Mouse (Mus musculus) stomach, embryonic 16.5 days (tissue): ENCODE data around the gene Map1b. TPM values are rescaled to one million over a fixed set of nuclear protein-coding genes. Genes with fewer than 3 reads are reported as not detected.

Experiments
- ATAC-seq: fragments of 200-750 bp; cut with Nextera tagmentation; 2 replicates; pipeline ENCODE4 v1.8.0; 2017; ENCODE audit warnings: moderate number of reproducible peaks, moderate TSS enrichment; ENCODE audit not compliant: insufficient read depth, low FRiP score
- H3K27ac ChIP-seq: fragments of 300-500 bp; sonication (generic); 2 replicates; pipeline ENCODE4 v1.5.1; 2014; ENCODE audit warnings: low read length
- H3K27me3 ChIP-seq: fragments of 300-500 bp; sonication (generic); 2 replicates; pipeline ENCODE4 v1.6.1; 2014; ENCODE audit warnings: low read length, control low read depth, mixed read lengths; ENCODE audit not compliant: control insufficient read depth, insufficient read depth
- H3K36me3 ChIP-seq: fragments of 300-500 bp; sonication (generic); 2 replicates; pipeline ENCODE4 v1.6.1; 2014; ENCODE audit warnings: low read length; ENCODE audit not compliant: control insufficient read depth, insufficient read depth
- H3K4me1 ChIP-seq: fragments of 300-500 bp; sonication (generic); 2 replicates; pipeline ENCODE4 v1.6.1; 2014; ENCODE audit warnings: low read length, control low read depth, mixed read lengths; ENCODE audit not compliant: control insufficient read depth, insufficient read depth
- H3K4me2 ChIP-seq: fragments of 300-500 bp; sonication (generic); 2 replicates; pipeline ENCODE4 v1.6.1; 2014; ENCODE audit warnings: low read depth, low read length, mixed read lengths
- H3K4me3 ChIP-seq: fragments of 300-500 bp; sonication (generic); replicated peaks from 2 replicates; pipeline ENCODE4 v1.5.1; 2014; ENCODE audit warnings: mild to moderate bottlenecking, low read length
- H3K9ac ChIP-seq: fragments of 300-500 bp; sonication (generic); 2 replicates; pipeline ENCODE4 v1.6.1; 2014; ENCODE audit warnings: low read length
- H3K9me3 ChIP-seq: fragments of 300-500 bp; sonication (generic); replicated peaks from 2 replicates; pipeline ENCODE4 v1.6.1; 2016; ENCODE audit warnings: low read length, control low read depth; ENCODE audit not compliant: control insufficient read depth
- WGBS: fragments of 180-500 bp; shearing (Covaris S2); extraction: QIAGEN DNeasy Blood & Tissue Kit; methylation state at CpG from one replicate; pipeline ENCODE4 v1.1.7; 2014; 5-methylcytosine and 5-hydroxymethylcytosine counted together
- polyA plus RNA-seq: library from polyadenylated mRNA; unstranded; fragments of >200 nt; fragmentation: Nextera tagmentation; extraction: Ambion mirVana; gene quantifications from 2 replicates; pipeline ENCODE4 v1.2.1, GENCODE M21; 2015

Gene Map1b
- polyA plus RNA-seq, 1 experiment from 2014 or later, result 134 TPM

DNA sequence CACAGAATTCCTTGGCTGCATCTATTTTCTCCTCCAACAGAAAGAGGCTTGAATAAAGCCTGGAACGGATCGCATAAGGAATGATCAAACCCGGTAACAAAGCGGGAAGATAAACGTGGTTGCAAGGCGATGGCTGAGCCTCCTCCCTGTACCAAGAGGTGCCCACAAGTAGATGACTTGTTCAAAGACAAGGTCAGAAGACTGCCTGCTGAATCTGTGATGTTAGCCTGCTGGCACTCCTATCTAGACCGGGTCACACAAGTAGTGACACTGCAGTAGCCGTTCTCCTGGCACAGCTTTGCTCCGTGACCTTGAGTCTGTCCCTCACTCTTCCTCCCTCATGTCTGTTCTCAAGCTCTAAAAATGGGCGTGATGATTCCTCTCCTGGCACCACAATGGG is 2.4 kb downstream of the Map1b start:
- no peaks in the 10 kb centered on the region for H3K27me3 ChIP-seq
- no peak for ATAC-seq
- peaks cover 17% of the 10 kb centered on the region for H3K4me1 ChIP-seq
- peak overlapping the region; percentile 62 for H3K9ac ChIP-seq
- H3K27ac ChIP-seq, result peak overlapping the region; percentile 69
- 17% methylated on average over 10 of the region's 10 CpGs for WGBS
- peak overlapping the region; percentile 75 for H3K4me3 ChIP-seq
- H3K36me3 ChIP-seq, result no peaks in the 10 kb centered on the region
- H3K4me2 ChIP-seq, result peak overlapping the region; percentile 96
- H3K9me3 ChIP-seq, result no peaks in the 10 kb centered on the region

DNA sequence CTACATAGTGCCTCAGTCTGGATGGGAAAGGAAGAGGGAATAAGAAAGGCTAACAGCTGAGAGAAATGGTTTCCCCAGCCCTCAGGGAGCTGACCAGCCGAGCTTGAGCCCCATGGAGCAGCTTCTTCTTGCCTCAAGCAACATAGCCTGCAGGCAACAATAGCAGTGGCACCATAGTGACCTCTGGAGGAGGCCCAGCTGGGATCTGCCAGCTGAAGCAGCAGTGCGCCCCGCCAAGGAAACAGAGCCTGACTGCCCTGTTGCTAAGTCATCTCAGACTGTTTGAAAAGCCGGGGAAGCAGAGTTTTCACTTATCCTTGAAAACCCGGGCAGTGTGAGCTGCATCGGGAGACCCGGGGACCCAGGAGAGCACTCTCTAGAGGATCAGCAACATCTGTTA is 3.2 kb downstream of the Map1b start:
- WGBS, result 5% methylated on average over 7 of the region's 7 CpGs
- Histone ChIP-seq H3K9me3 (no peaks in the 10 kb centered on the region), H3K36me3 (no peaks in the 10 kb centered on the region), H3K27ac (peak overlapping the region; percentile 18; the same call in 1 of the 2 replicates), H3K4me3 (no peak overlapping the region), H3K9ac (peak overlapping the region; percentile 63), H3K4me1 (peaks cover 20% of the 10 kb centered on the region), H3K4me2 (peak overlapping the region; percentile 96), H3K27me3 (no peaks in the 10 kb centered on the region)
- ATAC-seq, result no peak

GRCm38 (mm10) chr13:99509896-99510295 is 6.4 kb downstream of the Map1b start:
- no peak for ATAC-seq
- 73% methylated on average over 4 of the region's 4 CpGs for WGBS
- Histone ChIP-seq H3K4me3 (no peak overlapping the region), H3K9me3 (no peaks in the 10 kb centered on the region), H3K4me2 (no peak overlapping the region), H3K27me3 (no peaks in the 10 kb centered on the region), H3K36me3 (no peaks in the 10 kb centered on the region), H3K4me1 (peaks cover 35% of the 10 kb centered on the region), H3K9ac (no peak overlapping the region), H3K27ac (no peak overlapping the region)

DNA sequence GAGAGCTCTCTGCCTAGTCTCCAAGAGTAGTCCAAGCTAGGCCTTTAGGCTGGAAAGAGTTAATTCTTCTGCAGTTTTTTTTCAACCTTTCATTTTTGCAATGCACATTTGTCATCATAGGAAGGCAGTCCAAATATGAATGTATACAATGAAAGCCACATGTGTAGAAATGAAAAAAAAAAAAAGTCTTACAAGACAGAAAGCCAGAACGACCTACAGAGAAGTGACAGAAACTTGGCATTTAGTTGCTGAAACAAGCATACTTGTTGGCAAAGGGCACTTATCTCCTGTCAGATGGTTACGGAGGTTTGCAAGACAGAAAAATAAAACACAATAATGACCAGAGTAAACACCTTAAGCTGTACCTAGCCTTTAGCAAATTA is 9.8 kb downstream of the Map1b start:
- Histone ChIP-seq H3K9me3 (no peaks in the 10 kb centered on the region), H3K9ac (no peak overlapping the region), H3K36me3 (no peaks in the 10 kb centered on the region), H3K4me3 (no peak overlapping the region), H3K27ac (peak overlapping the region; percentile 50), H3K4me2 (no peak overlapping the region), H3K4me1 (peaks cover 30% of the 10 kb centered on the region), H3K27me3 (no peaks in the 10 kb centered on the region)
- peak; percentile 59; the same call in 1 of the 2 replicates for ATAC-seq
- 16% methylated on average over 2 of the region's 2 CpGs for WGBS

- H3K9me3 ChIP-seq, result no peaks in the 10 kb centered on the region
- no peak overlapping the region for H3K9ac ChIP-seq
- whole genome bisulfite sequencing, result 63% methylated on average over 11 of the region's 11 CpGs
- H3K36me3 ChIP-seq, result no peaks in the 10 kb centered on the region
- peak; percentile 56 for ATAC-seq
- peak overlapping the region; percentile 36 for H3K27ac ChIP-seq
- H3K27me3 ChIP-seq, result no peaks in the 10 kb centered on the region
- no peak overlapping the region for H3K4me2 ChIP-seq
- peaks cover 31% of the 10 kb centered on the region for H3K4me1 ChIP-seq
- H3K4me3 ChIP-seq, result no peak overlapping the region
These were observed 10.3 kb downstream of the Map1b start for GRCm38 (mm10) chr13:99505826-99506579.

- no peak overlapping the region for H3K27ac ChIP-seq
- H3K9me3 ChIP-seq, result no peaks in the 10 kb centered on the region
- no peaks in the 10 kb centered on the region for H3K27me3 ChIP-seq
- 68% methylated on average over 14 of the region's 14 CpGs for WGBS
- no peak for ATAC-seq
- no peak overlapping the region for H3K4me3 ChIP-seq
- no peaks in the 10 kb centered on the region for H3K36me3 ChIP-seq
- H3K9ac ChIP-seq, result no peak overlapping the region
- H3K4me1 ChIP-seq, result peaks cover 31% of the 10 kb centered on the region
- H3K4me2 ChIP-seq, result no peak overlapping the region
These were observed 12.9 kb downstream of the Map1b start for GRCm38 (mm10) chr13:99503370-99503979.

DNA sequence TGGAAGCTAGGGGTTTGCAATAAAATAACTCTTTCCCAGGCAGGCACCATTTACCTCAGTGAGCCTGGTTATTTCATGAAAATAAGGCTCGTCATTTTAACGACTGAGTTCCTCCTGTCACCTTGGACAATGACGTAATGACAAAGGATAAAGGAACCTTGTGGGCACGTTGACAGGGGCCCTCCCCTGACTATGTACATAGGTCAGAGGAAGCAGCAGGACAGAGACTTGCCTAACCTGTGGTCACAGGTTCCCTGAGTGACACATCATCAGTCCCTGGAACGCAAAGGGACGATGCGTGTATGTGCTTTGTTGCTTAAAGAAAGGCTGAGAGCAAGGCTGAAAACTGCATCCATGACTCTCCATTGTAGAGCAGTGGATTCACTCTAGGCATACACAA is 13.4 kb downstream of the Map1b start:
- no peaks in the 10 kb centered on the region for H3K9me3 ChIP-seq
- no peaks in the 10 kb centered on the region for H3K27me3 ChIP-seq
- peaks cover 31% of the 10 kb centered on the region for H3K4me1 ChIP-seq
- H3K36me3 ChIP-seq, result no peaks in the 10 kb centered on the region
- H3K4me2 ChIP-seq, result no peak overlapping the region
- H3K27ac ChIP-seq, result no peak overlapping the region
- WGBS, result 63% methylated on average over 7 of the region's 7 CpGs
- no peak overlapping the region for H3K4me3 ChIP-seq
- no peak for ATAC-seq
- H3K9ac ChIP-seq, result peak overlapping the region; percentile 22; the same call in 1 of the 2 replicates

DNA sequence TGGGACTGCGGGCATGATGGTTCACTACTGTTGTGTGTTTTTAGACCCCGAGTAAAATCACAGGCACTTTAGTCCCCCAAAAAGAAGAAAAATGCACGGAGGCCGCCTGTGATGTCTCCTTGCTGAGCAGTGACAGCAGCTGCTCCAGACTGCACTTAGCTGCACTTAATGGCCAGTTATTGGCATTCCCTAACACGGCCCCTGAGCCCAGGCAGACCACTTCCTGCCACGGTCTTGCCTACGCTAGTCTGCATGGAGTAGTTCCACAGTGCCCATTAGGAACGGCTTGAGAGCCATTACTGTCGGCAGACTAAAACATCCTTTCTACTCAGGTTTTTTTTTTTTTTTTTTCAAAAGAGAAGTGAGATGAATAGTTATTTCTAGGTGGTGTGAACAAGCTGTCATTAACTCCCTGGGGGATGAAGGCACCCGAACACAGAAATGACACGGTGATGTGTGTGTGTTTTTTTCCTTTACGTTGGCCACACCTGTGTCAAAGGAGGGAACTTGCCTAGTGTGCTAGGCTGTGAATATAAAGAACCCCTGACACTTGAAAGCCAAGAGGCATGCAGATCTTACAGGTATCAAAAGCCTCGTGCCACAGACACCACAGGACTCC is 14.1 kb downstream of the Map1b start:
- no peak overlapping the region for H3K4me2 ChIP-seq
- 41% methylated on average over 13 of the region's 13 CpGs for WGBS

DNA sequence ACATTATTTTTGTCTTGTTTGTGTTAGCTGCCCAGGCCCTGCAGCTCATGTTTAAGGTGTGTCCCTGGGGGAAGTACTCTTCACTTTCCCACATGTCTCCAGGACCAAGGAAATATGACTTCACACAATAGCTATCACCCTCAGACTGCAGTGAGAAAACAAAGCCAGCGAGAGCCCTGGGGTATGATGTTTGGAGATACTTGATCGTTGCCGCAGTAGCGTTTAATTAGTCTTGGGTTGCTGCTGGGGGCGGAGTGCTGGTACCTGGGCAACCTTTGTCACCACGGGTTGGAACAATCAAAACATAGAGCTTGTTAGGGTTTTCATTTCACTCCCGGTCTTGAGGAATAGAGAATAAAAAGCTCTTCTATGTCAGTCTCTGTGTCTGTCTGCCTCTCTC is 14.9 kb downstream of the Map1b start:
- Histone ChIP-seq H3K9ac (no peak overlapping the region), H3K27ac (no peak overlapping the region), H3K4me2 (no peak overlapping the region), H3K4me1 (peaks cover 21% of the 10 kb centered on the region), H3K9me3 (no peaks in the 10 kb centered on the region), H3K36me3 (no peaks in the 10 kb centered on the region), H3K4me3 (no peak overlapping the region), H3K27me3 (no peaks in the 10 kb centered on the region)
- 53% methylated on average over 7 of the region's 7 CpGs for WGBS
- no peak for ATAC-seq

More for the DNA sequence above, 14.1 kb downstream of the Map1b start:
- Histone ChIP-seq H3K27ac (no peak overlapping the region), H3K9me3 (no peaks in the 10 kb centered on the region), H3K36me3 (no peaks in the 10 kb centered on the region), H3K27me3 (no peaks in the 10 kb centered on the region), H3K9ac (peak overlapping the region; percentile 22; the same call in 1 of the 2 replicates), H3K4me3 (no peak overlapping the region), H3K4me1 (peaks cover 28% of the 10 kb centered on the region)
- no peak for ATAC-seq
